Mouse (Mus musculus) MEL (cell line): ENCODE results near the gene Fubp3. TPM values are rescaled to one million over a fixed set of nuclear protein-coding genes. Genes with fewer than 3 reads are reported as not detected.
A peak's percentile ranks its signal among the peaks of the same experiment; 100 is the strongest.

Experiments used
- DNase-seq: peaks from one replicate; pipeline ENCODE4 v3.0.0; 2011; ENCODE audit warnings: low read depth, low spot score
- H3K27ac ChIP-seq: 2 replicates; pipeline ENCODE4 v1.5.1; 2012; ENCODE audit warnings: low read depth, mild to moderate bottlenecking, control low read depth, low read length, moderate library complexity; ENCODE audit not compliant: control insufficient read depth
- H3K27me3 ChIP-seq, 2 experiments: fragments of 150-350 bp in 1 of 2; sonication (generic) in 1 of 2; 2 replicates each; pipeline ENCODE4 v1.6.1; 2012; ENCODE audit warnings: low read length in 2 of 2, mild to moderate bottlenecking in 2 of 2, improper control_type of control experiment in 1 of 2, moderate library complexity in 1 of 2; ENCODE audit not compliant: insufficient read depth in 2 of 2, control insufficient read depth in 1 of 2
- H3K36me3 ChIP-seq, 2 experiments: 2 replicates each; pipeline ENCODE4 v1.6.1; 2012 to 2014; ENCODE audit warnings: low read length in 2 of 2, improper control_type of control experiment in 1 of 2, inconsistent platforms in 1 of 2, mild to moderate bottlenecking in 1 of 2; ENCODE audit not compliant: insufficient read depth in 2 of 2, control insufficient read depth in 1 of 2
- H3K4me1 ChIP-seq, 2 experiments: fragments of 150-350 bp in 1 of 2; sonication (generic) in 1 of 2; 2 replicates each; pipeline ENCODE4 v1.6.1; 2012; ENCODE audit warnings: low read length in 2 of 2, improper control_type of control experiment in 1 of 2, mild to moderate bottlenecking in 1 of 2; ENCODE audit not compliant: insufficient read depth in 2 of 2, control insufficient read depth in 1 of 2
- H3K4me3 ChIP-seq, 2 experiments: fragments of 150-350 bp in 1 of 2; sonication (generic) in 1 of 2; 2 replicates each; pipeline ENCODE4 v1.5.1; 2012; ENCODE audit warnings: low read depth in 2 of 2, low read length in 2 of 2, mild to moderate bottlenecking in 2 of 2, moderate library complexity in 2 of 2, control low read depth in 1 of 2, improper control_type of control experiment in 1 of 2; ENCODE audit not compliant: control insufficient read depth in 1 of 2, insufficient read depth in 1 of 2
- H3K79me2 ChIP-seq: 2 replicates; pipeline ENCODE4 v1.6.1; 2012; ENCODE audit warnings: mild to moderate bottlenecking, low read length, moderate library complexity; ENCODE audit not compliant: control insufficient read depth, poor library complexity, insufficient read depth
- H3K9ac ChIP-seq: 2 replicates; pipeline ENCODE4 v1.6.1; 2012; ENCODE audit warnings: low read depth, mild to moderate bottlenecking, control low read depth, low read length, moderate library complexity; ENCODE audit not compliant: control insufficient read depth, poor library complexity, severe bottlenecking
- H3K9me3 ChIP-seq: fragments of 150-350 bp; sonication (generic); replicated peaks from 2 replicates; pipeline ENCODE4 v1.6.1; 2012; ENCODE audit warnings: mild to moderate bottlenecking, low read length, improper control_type of control experiment, moderate library complexity; ENCODE audit not compliant: insufficient read depth
- BHLHE40 ChIP-seq: IDR thresholded peaks from 2 replicates; pipeline ENCODE4 v1.6.1; 2012; ENCODE audit warnings: low read depth, mild to moderate bottlenecking, inconsistent platforms, low read length, improper control_type of control experiment, borderline replicate concordance
- CHD1 ChIP-seq: IDR thresholded peaks from 2 replicates; pipeline ENCODE4 v1.6.1; 2012; ENCODE audit warnings: low read depth, mild to moderate bottlenecking, inconsistent platforms, low read length, improper control_type of control experiment
- CHD2 ChIP-seq: IDR thresholded peaks from 2 replicates; pipeline ENCODE4 v1.6.1; 2011; ENCODE audit warnings: low read length, improper control_type of control experiment
- CTCF ChIP-seq, 3 experiments: IDR thresholded peaks in 2 of 3; conservative IDR thresholded peaks in 1 of 3; 2 replicates each; pipeline ENCODE4 v1.5.1; 2011 to 2012; ENCODE audit warnings: low read length in 3 of 3, low read depth in 2 of 3, mild to moderate bottlenecking in 2 of 3, improper control_type of control experiment in 1 of 3, inconsistent platforms in 1 of 3, mixed read lengths in 1 of 3, moderate library complexity in 1 of 3; ENCODE audit not compliant: control insufficient read depth in 1 of 3, insufficient read depth in 1 of 3, poor library complexity in 1 of 3, severe bottlenecking in 1 of 3
- E2F4 ChIP-seq: IDR thresholded peaks from 2 replicates; pipeline ENCODE4 v1.6.1; 2011; ENCODE audit warnings: low read depth, low read length, improper control_type of control experiment, borderline replicate concordance
- EP300 ChIP-seq, 2 experiments: IDR thresholded peaks; 2 replicates each; pipeline ENCODE4 v1.6.1; 2011; ENCODE audit warnings: improper control_type of control experiment in 2 of 2, low read length in 2 of 2, low read depth in 1 of 2, mild to moderate bottlenecking in 1 of 2
- GABPA ChIP-seq: IDR thresholded peaks from 2 replicates; pipeline ENCODE4 v1.6.1; 2012; ENCODE audit warnings: low read depth, mild to moderate bottlenecking, inconsistent platforms, low read length, improper control_type of control experiment, moderate library complexity
- GATA1 ChIP-seq: IDR thresholded peaks from 2 replicates; pipeline ENCODE4 v1.6.1; 2011; ENCODE audit warnings: low read depth, low read length, improper control_type of control experiment
- HCFC1 ChIP-seq: IDR thresholded peaks from 2 replicates; pipeline ENCODE4 v1.6.1; 2012; ENCODE audit warnings: low read depth, mild to moderate bottlenecking, inconsistent platforms, low read length, improper control_type of control experiment, moderate library complexity
- JUND ChIP-seq: IDR thresholded peaks from 2 replicates; pipeline ENCODE4 v1.6.1; 2011; ENCODE audit warnings: low read depth, mild to moderate bottlenecking, improper control_type of control experiment, low read length
- KAT2A ChIP-seq: conservative IDR thresholded peaks from 2 replicates; pipeline ENCODE4 v1.6.1; 2012; ENCODE audit warnings: low read depth, low read length, improper control_type of control experiment, inconsistent platforms
- MAFK ChIP-seq: IDR thresholded peaks from 2 replicates; pipeline ENCODE4 v1.6.1; 2011; ENCODE audit warnings: low read depth, mild to moderate bottlenecking, low read length, improper control_type of control experiment, borderline replicate concordance
- MAZ ChIP-seq: IDR thresholded peaks from 2 replicates; pipeline ENCODE4 v1.6.1; 2012; ENCODE audit warnings: low read depth, mild to moderate bottlenecking, inconsistent platforms, low read length, improper control_type of control experiment
- MEF2A ChIP-seq: IDR thresholded peaks from 2 replicates; pipeline ENCODE4 v1.6.1; 2014; ENCODE audit warnings: low read depth, mild to moderate bottlenecking, inconsistent platforms, low read length, improper control_type of control experiment; ENCODE audit not compliant: poor library complexity, insufficient replicate concordance, severe bottlenecking; ENCODE audit errors: extremely low read depth
- MXI1 ChIP-seq: IDR thresholded peaks from 2 replicates; pipeline ENCODE4 v1.6.1; 2011; ENCODE audit warnings: mild to moderate bottlenecking, low read depth, low read length, improper control_type of control experiment
- MYB ChIP-seq: IDR thresholded peaks from 2 replicates; pipeline ENCODE4 v1.6.1; 2011; ENCODE audit warnings: mild to moderate bottlenecking, low read depth, low read length, improper control_type of control experiment
- NELFE ChIP-seq: IDR thresholded peaks from 2 replicates; pipeline ENCODE4 v1.6.1; 2011; ENCODE audit warnings: low read depth, low read length, improper control_type of control experiment
- NRF1 ChIP-seq: IDR thresholded peaks from 2 replicates; pipeline ENCODE4 v1.6.1; 2014; ENCODE audit warnings: low read depth, mild to moderate bottlenecking, inconsistent platforms, low read length, improper control_type of control experiment, moderate library complexity; ENCODE audit not compliant: poor library complexity, insufficient read depth, severe bottlenecking
- POLR2A ChIP-seq, 2 experiments: IDR thresholded peaks; 2 replicates each; pipeline ENCODE4 v1.6.1; 2011 to 2012; ENCODE audit warnings: low read length in 2 of 2, mild to moderate bottlenecking in 2 of 2, control low read depth in 1 of 2, improper control_type of control experiment in 1 of 2, low read depth in 1 of 2, moderate library complexity in 1 of 2; ENCODE audit not compliant: control insufficient read depth in 1 of 2, insufficient read depth in 1 of 2, poor library complexity in 1 of 2
- POLR2AphosphoS2 ChIP-seq: IDR thresholded peaks from 2 replicates; pipeline ENCODE4 v1.6.1; 2011; ENCODE audit warnings: low read length, improper control_type of control experiment
- RAD21 ChIP-seq: IDR thresholded peaks from 2 replicates; pipeline ENCODE4 v1.6.1; 2011; ENCODE audit warnings: mild to moderate bottlenecking, low read depth, low read length, improper control_type of control experiment
- RCOR1 ChIP-seq: IDR thresholded peaks from 2 replicates; pipeline ENCODE4 v1.6.1; 2012; ENCODE audit warnings: low read depth, mild to moderate bottlenecking, inconsistent platforms, low read length, improper control_type of control experiment
- SIN3A ChIP-seq: IDR thresholded peaks from 2 replicates; pipeline ENCODE4 v1.6.1; 2012; ENCODE audit warnings: low read length, improper control_type of control experiment, inconsistent platforms
- SMC3 ChIP-seq: IDR thresholded peaks from 2 replicates; pipeline ENCODE4 v1.6.1; 2011; ENCODE audit warnings: low read depth, low read length, improper control_type of control experiment
- TAL1 ChIP-seq: IDR thresholded peaks from 2 replicates; pipeline ENCODE4 v1.6.1; 2012; ENCODE audit warnings: mild to moderate bottlenecking, inconsistent platforms, low read length, moderate library complexity, mixed read lengths
- TBP ChIP-seq: IDR thresholded peaks from 2 replicates; pipeline ENCODE4 v1.8.0; 2011; ENCODE audit warnings: low read depth, low read length, improper control_type of control experiment
- TCF12 ChIP-seq: IDR thresholded peaks from 2 replicates; pipeline ENCODE4 v1.6.1; 2014; ENCODE audit warnings: low read depth, mild to moderate bottlenecking, inconsistent platforms, low read length, improper control_type of control experiment, moderate library complexity
- UBTF ChIP-seq: IDR thresholded peaks from 2 replicates; pipeline ENCODE4 v1.6.1; 2012; ENCODE audit warnings: low read depth, mild to moderate bottlenecking, inconsistent platforms, low read length, improper control_type of control experiment, moderate library complexity, borderline replicate concordance; ENCODE audit not compliant: insufficient read depth
- USF1 ChIP-seq: IDR thresholded peaks from 2 replicates; pipeline ENCODE4 v1.6.1; 2014; ENCODE audit warnings: low read depth, mild to moderate bottlenecking, inconsistent platforms, low read length, improper control_type of control experiment, moderate library complexity
- USF2 ChIP-seq, 2 experiments: IDR thresholded peaks; 2 replicates each; pipeline ENCODE4 v1.6.1; 2011 to 2012; ENCODE audit warnings: improper control_type of control experiment in 2 of 2, low read length in 2 of 2, borderline replicate concordance in 1 of 2, inconsistent platforms in 1 of 2, low read depth in 1 of 2, mild to moderate bottlenecking in 1 of 2; ENCODE audit not compliant: insufficient read depth in 1 of 2
- ZC3H11A ChIP-seq: IDR thresholded peaks from 2 replicates; pipeline ENCODE4 v1.6.1; 2012; ENCODE audit warnings: low read depth, mild to moderate bottlenecking, inconsistent platforms, low read length, improper control_type of control experiment
- ZKSCAN1 ChIP-seq: IDR thresholded peaks from 2 replicates; pipeline ENCODE4 v1.6.1; 2012; ENCODE audit warnings: low read depth, mild to moderate bottlenecking, inconsistent platforms, low read length, improper control_type of control experiment, moderate library complexity
- ZMIZ1 ChIP-seq: IDR thresholded peaks from 2 replicates; pipeline ENCODE4 v1.6.1; 2012; ENCODE audit warnings: low read depth, mild to moderate bottlenecking, inconsistent platforms, low read length, improper control_type of control experiment, moderate library complexity
- ZNF384 ChIP-seq: IDR thresholded peaks from 2 replicates; pipeline ENCODE4 v1.6.1; 2012; ENCODE audit warnings: low read depth, mild to moderate bottlenecking, inconsistent platforms, low read length, improper control_type of control experiment
- polyA plus RNA-seq, 2 experiments: library from polyadenylated mRNA; stranded (reverse) in 1 of 2; unstranded in 1 of 2; fragments of >175 nt in 1 of 2; fragments of >200 nt in 1 of 2; gene quantifications; 2 replicates each; pipeline versions ENCODE4 v1.2.1 to v1.2.4; 2012; ENCODE audit warnings: low replicate concordance in 2 of 2, low read depth in 1 of 2; ENCODE audit not compliant: insufficient read length in 2 of 2, insufficient read depth in 1 of 2, missing spikeins in 1 of 2
- total RNA-seq: library from RNA; depleted of rRNA; stranded (reverse); fragments of 300-350 nt; gene quantifications from 2 replicates; pipeline ENCODE4 v1.2.3, GENCODE M21; 2012; rRNA removed

Fubp3 gene
- total RNA-seq (42.2 and 44.7 TPM in 2 replicates), polyA plus RNA-seq (10 to 100 TPM in 1 of 2 experiments, not detected in 1; 80.0 TPM)

- Histone ChIP-seq H3K36me3 (peaks cover 2 to 10% of the 10 kb centered on the region in 2 experiments; a peak in 2 of 4 replicates), H3K27ac (peak within 1 kb of the TSS; percentile 55), H3K4me1 (peaks cover 0 to 14% of the 10 kb centered on the region in 2 experiments; a peak in 2 of 4 replicates), H3K4me3 (peak within 1 kb of the TSS; percentile 89), H3K27me3 (peaks cover 6 to 7% of the 10 kb centered on the region in 2 experiments), H3K9me3 (no peaks in the 10 kb centered on the region), H3K9ac (peak within 1 kb of the TSS; percentile 94), H3K79me2 (peaks cover 41% of the 10 kb centered on the region)
- peak; percentile 91 for DNase-seq
- peak; percentile 96 for TF ChIP-seq USF1
- TF ChIP-seq TCF12 = peak; percentile 52
- TF ChIP-seq MXI1 = peak; percentile 70; the same call in 1 of the 2 replicates
- TF ChIP-seq CTCF (IDR thresholded peaks at IDR 0.05 in 2 of 3, conservative IDR thresholded peaks at IDR 0.05 in 1 of 3; ENCODE audit: control insufficient read depth in 1 of 3, insufficient read depth in 1 of 3, low read depth in 2 of 3, low read length in 3 of 3, poor library complexity in 1 of 3, severe bottlenecking in 1 of 3) = no peak
- peak; percentile 98 for TF ChIP-seq JUND
- TF ChIP-seq POLR2A (IDR thresholded peaks at IDR 0.05; ENCODE audit: control insufficient read depth in 1 of 2, insufficient read depth in 1 of 2, low read depth in 1 of 2, low read length in 2 of 2, poor library complexity in 1 of 2) = peak; percentile 78 to 79; a peak in 3 of 4 replicates
- TF ChIP-seq BHLHE40 = peak; percentile 80; the same call in 1 of the 2 replicates
- TF ChIP-seq TBP = 0 out of 2 replicates have a peak, but pooled peaks have one; percentile 48
- no peak for TF ChIP-seq ZC3H11A
- peak; percentile 71 for TF ChIP-seq NELFE
- no peak for TF ChIP-seq MAFK
- TF ChIP-seq CHD1 = no peak
- TF ChIP-seq ZMIZ1 = no peak
- peak; percentile 50; the same call in 1 of the 2 replicates for TF ChIP-seq POLR2AphosphoS2
- TF ChIP-seq MAZ = peak; percentile 49
- no peak for TF ChIP-seq MEF2A
- no peak for TF ChIP-seq E2F4
- TF ChIP-seq TAL1 = no peak
- TF ChIP-seq KAT2A = peak; percentile 69; the same call in 1 of the 2 replicates
- TF ChIP-seq CHD2 = no peak
- TF ChIP-seq USF2 (IDR thresholded peaks at IDR 0.05; ENCODE audit: borderline replicate concordance in 1 of 2, insufficient read depth in 1 of 2, low read depth in 1 of 2, low read length in 2 of 2) = peak; percentile 36 to 64; a peak in 2 of 4 replicates
- no peak for TF ChIP-seq ZNF384
- peak; percentile 49; the same call in 1 of the 2 replicates for TF ChIP-seq RCOR1
- peak; percentile 13; the same call in 1 of the 2 replicates for TF ChIP-seq NRF1
- no peak for TF ChIP-seq UBTF
- TF ChIP-seq MYB = no peak
- TF ChIP-seq RAD21 = no peak
- no peak for TF ChIP-seq ZKSCAN1
- TF ChIP-seq HCFC1 = peak; percentile 91
- 0 out of 2 replicates have a peak, but pooled peaks have one; percentile 8 for TF ChIP-seq GATA1
- peak in 1 of 2 experiments; percentile 28; a peak in 1 of 4 replicates for TF ChIP-seq EP300 (IDR thresholded peaks at IDR 0.05; ENCODE audit: low read depth in 1 of 2, low read length in 2 of 2)
- no peak for TF ChIP-seq GABPA
- TF ChIP-seq SIN3A = peak; percentile 82
- TF ChIP-seq SMC3 = no peak
Measured at GRCm38 (mm10) chr2:31572051-31572914, at the start of gene Fubp3. Gene Fubp3, plus strand, starts transcription at chr2:31572651.
